Mouse (Mus musculus) liver, embryonic 18 days (tissue): ENCODE measurements around the gene Klhdc10. TPM values are rescaled to one million over a fixed set of nuclear protein-coding genes. Genes with fewer than 3 reads are reported as not detected.

Source experiments
- polyA plus RNA-seq: library from polyadenylated mRNA; depleted of rRNA; stranded (reverse); fragments of >200 nt; gene quantifications from 2 replicates; pipeline ENCODE4 v1.2.3, GENCODE M21; 2012; rRNA removed

The Klhdc10 gene
- polyA plus RNA-seq, result 13.7 and 15.4 TPM in 2 replicates

DNA sequence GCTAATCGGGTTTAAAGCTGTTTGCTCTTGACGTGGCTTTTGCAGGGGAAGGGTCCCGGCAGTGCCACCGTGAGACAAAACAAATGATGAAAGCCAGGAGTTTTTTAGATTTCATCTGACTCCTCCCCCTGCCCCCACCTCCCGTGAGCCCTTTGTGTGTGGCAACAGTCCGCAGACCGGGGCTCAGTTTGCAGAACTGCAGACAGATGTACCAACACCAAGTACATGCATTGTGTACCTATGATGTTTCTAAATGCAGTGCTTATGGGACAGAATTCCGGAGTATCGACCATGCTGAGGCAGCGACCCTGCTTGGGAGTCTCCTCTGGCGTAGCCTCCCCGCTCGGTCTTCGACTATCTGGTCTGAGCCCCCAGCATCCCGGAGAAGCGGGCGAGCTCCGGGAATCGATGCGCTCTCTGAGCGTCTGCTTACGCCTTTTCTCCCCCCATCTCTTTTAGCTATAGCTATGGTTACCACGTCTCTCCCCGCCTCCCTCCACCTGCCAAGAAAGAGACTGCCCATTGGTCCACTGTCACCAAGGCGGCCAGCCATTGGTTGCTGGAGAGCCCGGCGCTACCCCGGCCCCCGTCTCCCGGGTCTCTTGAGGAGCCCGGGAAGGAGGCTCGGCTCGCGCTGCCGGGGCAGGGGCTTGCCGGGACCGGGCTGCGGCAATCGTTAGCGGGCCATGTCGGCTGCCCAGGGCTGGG, at the start of gene Klhdc10:
Klhdc10 (plus strand) TSS at position 561 of the 708 bp plus-strand sequence.

DNA sequence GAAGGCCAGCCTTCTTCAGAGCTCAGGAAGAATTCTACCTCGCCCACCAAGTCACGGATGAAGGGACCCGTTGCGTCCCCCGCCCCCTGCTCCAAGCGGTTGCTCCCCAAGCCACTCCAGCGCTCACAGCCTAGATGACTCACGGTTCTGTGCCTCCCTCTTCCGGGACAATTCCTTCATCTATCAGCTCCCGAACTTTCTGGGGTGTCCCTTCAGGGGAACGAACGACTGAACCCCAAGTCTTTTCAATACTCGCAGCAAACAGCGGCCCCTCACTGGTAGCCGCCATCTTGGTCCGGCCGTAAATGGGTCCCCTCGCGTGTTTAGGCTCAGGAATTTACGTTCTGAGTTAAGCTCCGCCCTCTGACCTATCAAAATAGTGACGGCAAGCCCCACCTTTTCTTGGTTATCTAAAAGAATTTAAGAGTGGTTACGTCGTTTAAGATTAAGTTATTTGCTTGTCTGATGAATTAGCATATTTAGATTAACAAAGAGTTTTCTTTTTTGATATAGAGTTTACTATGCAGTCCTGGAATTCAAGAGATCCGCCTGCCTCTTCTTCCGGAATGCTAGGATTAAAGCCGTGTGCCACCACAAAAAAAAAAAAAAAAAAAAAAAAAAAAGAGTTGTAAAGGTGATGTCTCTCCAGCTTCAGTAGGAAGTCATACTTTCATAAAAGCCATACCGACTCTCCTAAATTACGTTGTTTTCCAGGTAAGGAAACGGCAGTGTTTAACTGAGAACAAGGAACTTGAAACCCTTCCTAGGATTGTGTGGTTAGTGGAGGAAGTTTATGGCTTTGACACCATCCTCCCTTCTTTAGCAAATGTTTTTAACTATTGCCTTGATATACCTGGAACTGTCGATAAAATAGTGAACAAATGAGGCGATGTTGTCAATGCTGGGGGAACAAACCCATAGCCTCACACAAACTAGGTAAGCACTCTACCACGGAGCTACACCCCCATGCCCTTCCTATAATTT, 10.7 kb upstream of the Klhdc10 start, which contains the start of gene Zc3hc1:
Zc3hc1 (minus strand) TSS at position 315 of the 984 bp plus-strand sequence.

Other genes with a start within 250 kb of the Klhdc10 start
- 19.7 and 20.9 TPM in 2 replicates for gene Ube2h, start 97.3 kb upstream of the Klhdc10 start, polyA plus RNA-seq
- 9.0 and 9.6 TPM in 2 replicates for gene Zc3hc1, start 10.8 kb upstream of the Klhdc10 start, polyA plus RNA-seq
- 12.7 and 14.7 TPM in 2 replicates for gene Tmem209, start 107.9 kb downstream of the Klhdc10 start, polyA plus RNA-seq
- 0.02 and 0.04 TPM in 2 replicates for gene Ssmem1, start 108.0 kb downstream of the Klhdc10 start, polyA plus RNA-seq
- gene Cpa2, start 139.7 kb downstream of the Klhdc10 start, polyA plus RNA-seq, result 0.21 and 0.60 TPM in 2 replicates
- gene Cpa4, start 166.5 kb downstream of the Klhdc10 start, polyA plus RNA-seq, result 0.02 and 0.05 TPM in 2 replicates
- gene Cpa5, start 209.1 kb downstream of the Klhdc10 start, polyA plus RNA-seq, result 0.01 and 0.02 TPM in 2 replicates
- 0.50 and 2.3 TPM in 2 replicates for gene Cpa1, start 237.3 kb downstream of the Klhdc10 start, polyA plus RNA-seq